Mouse (Mus musculus) liver, embryonic 14.5 days (tissue): ENCODE measurements around the gene Trim10.

Experiments
- CTCF ChIP-seq: IDR thresholded peaks from 2 replicates; pipeline ENCODE4 v1.5.1; 2016; ENCODE audit warnings: antibody characterized with exemption, low read depth, control low read depth
- EP300 ChIP-seq: IDR thresholded peaks from 2 replicates; pipeline ENCODE4 v1.6.1; 2016; ENCODE audit warnings: antibody characterized with exemption, low read depth

DNA sequence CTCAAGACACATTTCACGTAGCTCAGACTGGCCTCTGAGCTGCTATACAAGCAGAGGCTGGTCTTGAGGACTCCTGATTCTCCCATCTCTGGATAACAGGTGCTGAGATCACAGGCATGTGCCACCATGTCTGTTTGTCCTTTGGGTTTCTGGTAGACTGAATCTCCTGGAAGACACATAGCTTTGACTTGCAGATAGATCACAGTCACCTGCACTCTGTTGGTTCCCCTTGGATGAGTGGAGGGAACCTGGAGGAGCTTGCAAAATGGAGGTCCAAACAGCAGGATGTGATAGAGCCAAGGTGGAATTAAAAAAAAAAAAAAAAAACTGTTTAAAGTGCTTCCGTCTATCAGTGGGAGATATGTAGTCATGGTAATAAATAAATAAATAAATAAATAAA is 538 bp upstream of the Trim10 start:
- TF ChIP-seq CTCF (no peak), EP300 (no peak)
